Mouse (Mus musculus): Measurements from ENCODE around the gene Hbq1a. TPM values are rescaled to one million over a fixed set of nuclear protein-coding genes. Genes with fewer than 3 reads are reported as not detected.
"Not testable (repeated sequence)": the region's sequence is repeated elsewhere in the genome, so short reads cannot be mapped to it uniquely, and the experiment has no call there.

Hbq1a gene
- polyA plus RNA-seq, 1 experiment from 2014 or later, result 0.75 TPM

- Histone ChIP-seq H3K4me1 (ENCODE audit: control insufficient read depth, insufficient read depth, low read length) (no peaks in the 10 kb centered on the region), H3K4me3 (ENCODE audit: low read depth, low read length) (no peak overlapping the region), H3K9ac (ENCODE audit: low read length) (no peak overlapping the region), H3K27me3 (replicated peaks; ENCODE audit: control insufficient read depth, insufficient read depth, low read length) (no peaks in the 10 kb centered on the region), H3K36me3 (ENCODE audit: control insufficient read depth, insufficient read depth, low read length) (no peaks in the 10 kb centered on the region), H3K27ac (ENCODE audit: low read depth, low read length) (no peak overlapping the region), H3K4me2 (ENCODE audit: low read length) (no peak overlapping the region), H3K9me3 (replicated peaks; ENCODE audit: control insufficient read depth, low read length) (no peaks in the 10 kb centered on the region)
- DNase-seq (ENCODE audit: low spot score), result no peak
- 74% methylated on average over 2 of the region's 2 CpGs for WGBS
- ATAC-seq, result no peak
Observed at GRCm38 (mm10) chr11:32280646-32281045, 19.2 kb upstream of the Hbq1a start.

GRCm38 (mm10) chr11:32281416-32282144 lies 18.3 kb upstream of the Hbq1a start:
- DNase-seq (ENCODE audit: low spot score) (no peak), ATAC-seq (no peak)
- WGBS, result 87% methylated on average over 1 of the region's 1 CpGs

GRCm38 (mm10) chr11:32283091-32283777 lies 16.6 kb upstream of the Hbq1a start, which contains the start of gene Hba-a1:
Gene Hba-a1 (plus strand): TSS chr11:32283511.
- DNase-seq (ENCODE audit: low spot score); H3K27ac ChIP-seq (ENCODE audit: low read depth, low read length); ATAC-seq; H3K9me3 ChIP-seq (replicated peaks; ENCODE audit: control insufficient read depth, low read length); H3K4me1 ChIP-seq (ENCODE audit: control insufficient read depth, insufficient read depth, low read length); H3K4me2 ChIP-seq (ENCODE audit: low read length); H3K27me3 ChIP-seq (replicated peaks; ENCODE audit: control insufficient read depth, insufficient read depth, low read length); H3K4me3 ChIP-seq (ENCODE audit: low read depth, low read length); H3K36me3 ChIP-seq (ENCODE audit: control insufficient read depth, insufficient read depth, low read length); H3K9ac ChIP-seq (ENCODE audit: low read length): not testable (repeated sequence)
- 67% methylated on average over 1 of the region's 5 CpGs for WGBS

More at GRCm38 (mm10) chr11:32281416-32282144, 18.3 kb upstream of the Hbq1a start:
- Histone ChIP-seq H3K9me3 (replicated peaks; ENCODE audit: control insufficient read depth, low read length) (no peaks in the 10 kb centered on the region), H3K36me3 (ENCODE audit: control insufficient read depth, insufficient read depth, low read length) (no peaks in the 10 kb centered on the region), H3K4me3 (ENCODE audit: low read depth, low read length) (no peak overlapping the region), H3K27me3 (replicated peaks; ENCODE audit: control insufficient read depth, insufficient read depth, low read length) (no peaks in the 10 kb centered on the region), H3K9ac (ENCODE audit: low read length) (no peak overlapping the region), H3K4me2 (ENCODE audit: low read length) (no peak overlapping the region), H3K27ac (ENCODE audit: low read depth, low read length) (no peak overlapping the region), H3K4me1 (ENCODE audit: control insufficient read depth, insufficient read depth, low read length) (no peaks in the 10 kb centered on the region)

DNA sequence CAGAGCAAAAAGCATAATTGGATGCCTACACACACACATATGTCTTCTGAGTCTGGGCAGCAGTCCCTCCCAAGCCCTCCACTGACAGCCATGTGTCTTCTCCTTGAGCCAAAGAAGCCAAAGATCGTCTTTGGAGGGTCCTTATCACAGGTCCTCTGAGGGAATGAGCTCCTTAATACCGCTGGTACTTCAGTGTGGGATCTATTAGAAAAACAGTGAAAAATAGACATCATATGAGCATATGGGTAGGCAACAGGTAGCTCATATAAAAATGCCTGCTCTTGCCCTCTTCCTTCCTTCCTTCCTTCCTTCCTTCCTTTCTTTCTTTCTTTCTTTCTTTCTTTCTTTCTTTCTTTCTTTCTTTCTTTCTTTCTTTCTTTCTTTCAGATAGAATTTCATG lies 15.3 kb upstream of the Hbq1a start:
- ATAC-seq; H3K27me3 ChIP-seq (replicated peaks; ENCODE audit: control insufficient read depth, insufficient read depth, low read length); H3K9ac ChIP-seq (ENCODE audit: low read length); H3K36me3 ChIP-seq (ENCODE audit: control insufficient read depth, insufficient read depth, low read length); H3K27ac ChIP-seq (ENCODE audit: low read depth, low read length); H3K9me3 ChIP-seq (replicated peaks; ENCODE audit: control insufficient read depth, low read length); H3K4me2 ChIP-seq (ENCODE audit: low read length); DNase-seq (ENCODE audit: low spot score); H3K4me3 ChIP-seq (ENCODE audit: low read depth, low read length); H3K4me1 ChIP-seq (ENCODE audit: control insufficient read depth, insufficient read depth, low read length): not testable (repeated sequence)
- 83% methylated on average over 2 of the region's 2 CpGs for WGBS

DNA sequence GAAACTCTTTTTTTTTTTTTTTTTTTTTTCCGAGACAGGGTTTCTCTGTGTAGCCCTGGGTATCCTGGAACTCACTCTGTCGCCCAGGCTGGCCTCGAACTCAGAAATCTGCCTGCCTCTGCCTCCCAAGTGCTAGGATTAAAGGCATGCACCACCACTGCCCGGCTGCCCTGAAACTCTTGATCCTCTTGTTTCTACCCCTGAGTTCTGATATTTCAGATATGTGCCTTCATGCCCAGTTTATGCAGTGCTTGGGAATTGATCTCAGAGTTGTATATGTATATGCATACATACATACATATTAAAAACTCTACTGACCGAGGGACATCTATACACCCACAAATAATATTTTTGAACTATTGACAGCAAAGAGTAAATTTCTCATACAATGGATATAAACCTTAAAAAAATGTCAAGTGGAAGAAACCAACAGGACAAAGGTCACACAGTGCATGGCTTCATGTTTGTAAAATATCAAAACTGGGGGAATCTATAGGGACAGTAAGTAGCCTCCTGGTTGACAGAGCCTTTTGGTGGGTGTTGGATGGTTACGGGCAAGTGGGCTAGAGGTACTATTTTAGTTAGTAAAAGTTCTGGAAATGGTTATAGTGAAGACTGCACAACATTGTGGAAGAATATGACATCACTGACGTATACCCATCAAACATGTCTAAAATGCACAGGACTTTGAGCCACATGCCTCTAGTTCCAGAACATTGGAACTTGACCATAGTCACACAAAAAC lies 14.7 kb upstream of the Hbq1a start:
- Histone ChIP-seq H3K36me3 (ENCODE audit: control insufficient read depth, insufficient read depth, low read length) (no peaks in the 10 kb centered on the region), H3K4me3 (ENCODE audit: low read depth, low read length) (no peak overlapping the region), H3K27ac (ENCODE audit: low read depth, low read length) (no peak overlapping the region), H3K4me1 (ENCODE audit: control insufficient read depth, insufficient read depth, low read length) (no peaks in the 10 kb centered on the region), H3K9ac (ENCODE audit: low read length) (no peak overlapping the region), H3K27me3 (replicated peaks; ENCODE audit: control insufficient read depth, insufficient read depth, low read length) (no peaks in the 10 kb centered on the region), H3K4me2 (ENCODE audit: low read length) (no peak overlapping the region), H3K9me3 (replicated peaks; ENCODE audit: control insufficient read depth, low read length) (no peaks in the 10 kb centered on the region)
- ATAC-seq (no peak), DNase-seq (ENCODE audit: low spot score) (no peak)
- WGBS, result 76% methylated on average over 7 of the region's 7 CpGs

- ATAC-seq; H3K9ac ChIP-seq (ENCODE audit: low read length); H3K4me1 ChIP-seq (ENCODE audit: control insufficient read depth, insufficient read depth, low read length); DNase-seq (ENCODE audit: low spot score); H3K4me2 ChIP-seq (ENCODE audit: low read length); H3K27me3 ChIP-seq (replicated peaks; ENCODE audit: control insufficient read depth, insufficient read depth, low read length); H3K36me3 ChIP-seq (ENCODE audit: control insufficient read depth, insufficient read depth, low read length); H3K9me3 ChIP-seq (replicated peaks; ENCODE audit: control insufficient read depth, low read length); H3K27ac ChIP-seq (ENCODE audit: low read depth, low read length); H3K4me3 ChIP-seq (ENCODE audit: low read depth, low read length): not testable (repeated sequence)
Observed at GRCm38 (mm10) chr11:32285887-32286286, 14.0 kb upstream of the Hbq1a start.

GRCm38 (mm10) chr11:32286695-32287492 lies 13.0 kb upstream of the Hbq1a start, which contains the start of gene Hbq1b:
Gene Hbq1b (plus strand): TSS chr11:32286965.
- Histone ChIP-seq H3K9ac (ENCODE audit: low read length) (peak within 1 kb of the TSS; percentile 51; the same call in 1 of the 2 replicates), H3K4me2 (ENCODE audit: low read length) (peak within 1 kb of the TSS; percentile 47)
- DNase-seq (ENCODE audit: low spot score), result peak; percentile 71
- ATAC-seq, result peak; percentile 81
- H3K27me3 ChIP-seq (replicated peaks; ENCODE audit: control insufficient read depth, insufficient read depth, low read length); H3K36me3 ChIP-seq (ENCODE audit: control insufficient read depth, insufficient read depth, low read length); H3K4me1 ChIP-seq (ENCODE audit: control insufficient read depth, insufficient read depth, low read length); H3K9me3 ChIP-seq (replicated peaks; ENCODE audit: control insufficient read depth, low read length); H3K4me3 ChIP-seq (ENCODE audit: low read depth, low read length); H3K27ac ChIP-seq (ENCODE audit: low read depth, low read length): not testable (repeated sequence)
- 21% methylated on average over 30 of the region's 33 CpGs for WGBS

DNA sequence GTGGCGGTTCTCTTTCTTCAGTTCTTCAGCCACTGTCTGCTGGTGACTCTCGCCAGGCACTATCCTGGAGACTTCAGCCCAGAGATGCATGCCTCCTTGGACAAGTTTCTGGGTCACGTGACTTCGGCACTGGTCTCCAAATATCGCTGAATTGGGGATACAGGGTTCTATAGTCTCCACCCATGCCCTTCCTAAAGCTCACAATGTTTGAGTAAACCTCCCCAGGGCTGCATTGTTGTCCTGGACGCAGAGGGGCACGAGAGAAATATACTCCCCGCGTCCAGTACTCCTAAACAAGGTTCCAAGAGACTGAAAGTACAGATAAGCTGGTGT lies 12.4 kb upstream of the Hbq1a start:
- Histone ChIP-seq H3K27ac (ENCODE audit: low read depth, low read length) (no peak overlapping the region), H3K27me3 (replicated peaks; ENCODE audit: control insufficient read depth, insufficient read depth, low read length) (no peaks in the 10 kb centered on the region), H3K4me3 (ENCODE audit: low read depth, low read length) (no peak overlapping the region), H3K9me3 (replicated peaks; ENCODE audit: control insufficient read depth, low read length) (no peaks in the 10 kb centered on the region), H3K9ac (ENCODE audit: low read length) (no peak overlapping the region), H3K4me2 (ENCODE audit: low read length) (no peak overlapping the region), H3K4me1 (ENCODE audit: control insufficient read depth, insufficient read depth, low read length) (no peaks in the 10 kb centered on the region), H3K36me3 (ENCODE audit: control insufficient read depth, insufficient read depth, low read length) (no peaks in the 10 kb centered on the region)
- DNase-seq (ENCODE audit: low spot score), result no peak
- no peak for ATAC-seq
- WGBS, result 71% methylated on average over 9 of the region's 9 CpGs
